Mouse (Mus musculus) megakaryocyte, embryonic 14.5 days (primary cell): ENCODE data around the gene Prm3.

Source experiments
- FLI1 ChIP-seq: IDR thresholded peaks from 2 replicates; pipeline ENCODE4 v1.6.1; 2012; ENCODE audit warnings: low read length, inconsistent platforms, mixed read lengths
- GATA1 ChIP-seq: IDR thresholded peaks from 3 replicates; pipeline ENCODE4 v1.6.1; 2012; ENCODE audit warnings: mixed read lengths, low read length, inconsistent platforms, borderline replicate concordance

- no peak for TF ChIP-seq GATA1
- no peak for TF ChIP-seq FLI1
These were observed 21.9 kb downstream of the Prm3 start for GRCm38 (mm10) chr16:10768821-10769220.
